Mouse (Mus musculus) neural tube, embryonic 11.5 days (tissue): ENCODE data around the gene Fam53b. TPM values are rescaled to one million over a fixed set of nuclear protein-coding genes. Genes with fewer than 3 reads are reported as not detected.

Source experiments
- ATAC-seq: fragments of 200-750 bp; cut with Nextera tagmentation; 2 replicates; pipeline ENCODE4 v1.8.0; 2017; ENCODE audit warnings: moderate number of reproducible peaks, mild to moderate bottlenecking, moderate TSS enrichment, moderate library complexity; ENCODE audit not compliant: insufficient read depth, low FRiP score, low TSS enrichment
- DNase-seq: peaks from one replicate; pipeline ENCODE4 v3.0.0-alpha.2; 2015; ENCODE audit warnings: low spot score
- H3K27ac ChIP-seq: fragments of 300-500 bp; sonication (generic); 2 replicates; pipeline ENCODE4 v1.5.1; 2014; ENCODE audit warnings: low read depth, mild to moderate bottlenecking, low read length
- H3K27me3 ChIP-seq: fragments of 300-500 bp; sonication (generic); 2 replicates; pipeline ENCODE4 v1.6.1; 2014; ENCODE audit warnings: mild to moderate bottlenecking, low read length, mixed read lengths; ENCODE audit not compliant: control insufficient read depth, insufficient read depth
- H3K36me3 ChIP-seq: fragments of 300-500 bp; sonication (generic); 2 replicates; pipeline ENCODE4 v1.6.1; 2014; ENCODE audit warnings: mild to moderate bottlenecking, low read length, moderate library complexity, mixed read lengths; ENCODE audit not compliant: control insufficient read depth, insufficient read depth
- H3K4me1 ChIP-seq: fragments of 300-500 bp; sonication (generic); 2 replicates; pipeline ENCODE4 v1.6.1; 2014; ENCODE audit warnings: low read length, mixed read lengths; ENCODE audit not compliant: control insufficient read depth, insufficient read depth
- H3K4me2 ChIP-seq: fragments of 300-500 bp; sonication (generic); 2 replicates; pipeline ENCODE4 v1.6.1; 2014; ENCODE audit warnings: low read depth, mild to moderate bottlenecking, moderate library complexity
- H3K4me3 ChIP-seq: fragments of 300-500 bp; sonication (generic); 2 replicates; pipeline ENCODE4 v1.5.1; 2014; ENCODE audit warnings: low read depth, low read length
- H3K9ac ChIP-seq: fragments of 300-500 bp; sonication (generic); 2 replicates; pipeline ENCODE4 v1.6.1; 2014; ENCODE audit warnings: mild to moderate bottlenecking, low read length
- H3K9me3 ChIP-seq: fragments of 300-500 bp; sonication (generic); 2 replicates; pipeline ENCODE4 v1.6.1; 2016; ENCODE audit warnings: low read length; ENCODE audit not compliant: control insufficient read depth
- WGBS: fragments of 180-500 bp; shearing (Covaris S2); extraction: QIAGEN DNeasy Blood & Tissue Kit; methylation state at CpG from one replicate; pipeline ENCODE4 v1.1.7; 2014; 5-methylcytosine and 5-hydroxymethylcytosine counted together
- polyA plus RNA-seq: library from polyadenylated mRNA; unstranded; fragments of >200 nt; fragmentation: Nextera tagmentation; extraction: Ambion mirVana; gene quantifications from 2 replicates; pipeline ENCODE4 v1.2.1, GENCODE M21; 2014

Fam53b gene
- polyA plus RNA-seq, 1 experiment from 2014 or later: 22.9 TPM

GRCm38 (mm10) chr7:132673931-132674755 lies 139.5 kb downstream of the Fam53b start:
- H3K4me1 ChIP-seq: no peaks in the 10 kb centered on the region
- no peaks in the 10 kb centered on the region for H3K27me3 ChIP-seq
- 68% methylated on average over 17 of the region's 17 CpGs for WGBS
- no peak for ATAC-seq
- H3K4me2 ChIP-seq: no peak overlapping the region
- no peaks in the 10 kb centered on the region for H3K36me3 ChIP-seq
- H3K9me3 ChIP-seq: no peaks in the 10 kb centered on the region
- no peak overlapping the region for H3K9ac ChIP-seq
- H3K4me3 ChIP-seq: no peak overlapping the region
- DNase-seq: no peak
- H3K27ac ChIP-seq: 0 out of 2 replicates have a peak overlapping the region, but pooled peaks have one; percentile 20

GRCm38 (mm10) chr7:132672481-132672959 lies 141.2 kb downstream of the Fam53b start:
- Histone ChIP-seq H3K36me3 (no peaks in the 10 kb centered on the region), H3K4me2 (no peak overlapping the region), H3K4me3 (no peak overlapping the region), H3K27me3 (no peaks in the 10 kb centered on the region), H3K27ac (no peak overlapping the region), H3K9me3 (no peaks in the 10 kb centered on the region), H3K9ac (no peak overlapping the region), H3K4me1 (no peaks in the 10 kb centered on the region)
- DNase-seq: no peak
- no peak for ATAC-seq
- 68% methylated on average over 7 of the region's 7 CpGs for WGBS

GRCm38 (mm10) chr7:132670863-132671165 lies 142.9 kb downstream of the Fam53b start:
- DNase-seq (no peak), ATAC-seq (no peak)
- Histone ChIP-seq H3K9ac (no peak overlapping the region), H3K4me2 (no peak overlapping the region), H3K27ac (no peak overlapping the region), H3K27me3 (no peaks in the 10 kb centered on the region), H3K9me3 (no peaks in the 10 kb centered on the region), H3K36me3 (no peaks in the 10 kb centered on the region), H3K4me3 (no peak overlapping the region), H3K4me1 (no peaks in the 10 kb centered on the region)
- 98% methylated on average over 3 of the region's 3 CpGs for WGBS

GRCm38 (mm10) chr7:132669999-132670862 lies 143.5 kb downstream of the Fam53b start:
- DNase-seq (no peak), ATAC-seq (no peak)
- H3K4me3 ChIP-seq: no peak overlapping the region
- 90% methylated on average over 20 of the region's 20 CpGs for WGBS
- no peaks in the 10 kb centered on the region for H3K4me1 ChIP-seq
- H3K9me3 ChIP-seq: no peaks in the 10 kb centered on the region
- H3K9ac ChIP-seq: no peak overlapping the region
- H3K27me3 ChIP-seq: no peaks in the 10 kb centered on the region
- H3K27ac ChIP-seq: no peak overlapping the region
- no peak overlapping the region for H3K4me2 ChIP-seq
- H3K36me3 ChIP-seq: no peaks in the 10 kb centered on the region

- H3K36me3 ChIP-seq: no peaks in the 10 kb centered on the region
- no peak overlapping the region for H3K27ac ChIP-seq
- H3K9ac ChIP-seq: no peak overlapping the region
- no peaks in the 10 kb centered on the region for H3K4me1 ChIP-seq
- no peaks in the 10 kb centered on the region for H3K27me3 ChIP-seq
- H3K4me2 ChIP-seq: no peak overlapping the region
- DNase-seq: no peak
- WGBS: 80% methylated on average over 2 of the region's 2 CpGs
- ATAC-seq: no peak
- H3K9me3 ChIP-seq: no peaks in the 10 kb centered on the region
- no peak overlapping the region for H3K4me3 ChIP-seq
These were observed 145.1 kb downstream of the Fam53b start for GRCm38 (mm10) chr7:132668604-132669003.

GRCm38 (mm10) chr7:132666516-132666915 lies 147.2 kb downstream of the Fam53b start:
- Histone ChIP-seq H3K9ac (no peak overlapping the region), H3K9me3 (no peaks in the 10 kb centered on the region), H3K27me3 (no peaks in the 10 kb centered on the region), H3K27ac (no peak overlapping the region), H3K4me1 (no peaks in the 10 kb centered on the region), H3K4me3 (no peak overlapping the region), H3K36me3 (no peaks in the 10 kb centered on the region), H3K4me2 (no peak overlapping the region)
- WGBS: 81% methylated on average over 4 of the region's 4 CpGs
- DNase-seq: no peak
- no peak for ATAC-seq

- DNase-seq (no peak), ATAC-seq (no peak)
- WGBS: 30% methylated on average over 7 of the region's 8 CpGs
- no peaks in the 10 kb centered on the region for H3K9me3 ChIP-seq
- no peak overlapping the region for H3K27ac ChIP-seq
- H3K27me3 ChIP-seq: no peaks in the 10 kb centered on the region
- no peaks in the 10 kb centered on the region for H3K36me3 ChIP-seq
- H3K9ac ChIP-seq: no peak overlapping the region
- no peaks in the 10 kb centered on the region for H3K4me1 ChIP-seq
- no peak overlapping the region for H3K4me2 ChIP-seq
- no peak overlapping the region for H3K4me3 ChIP-seq
These were observed 147.9 kb downstream of the Fam53b start for GRCm38 (mm10) chr7:132665664-132666382.

GRCm38 (mm10) chr7:132664815-132665214 lies 148.9 kb downstream of the Fam53b start:
- no peaks in the 10 kb centered on the region for H3K27me3 ChIP-seq
- no peak for ATAC-seq
- H3K9ac ChIP-seq: no peak overlapping the region
- no peak overlapping the region for H3K4me2 ChIP-seq
- WGBS: 69% methylated on average over 6 of the region's 6 CpGs
- H3K4me1 ChIP-seq: no peaks in the 10 kb centered on the region
- DNase-seq: no peak
- H3K27ac ChIP-seq: no peak overlapping the region
- H3K9me3 ChIP-seq: no peaks in the 10 kb centered on the region
- H3K36me3 ChIP-seq: no peaks in the 10 kb centered on the region
- H3K4me3 ChIP-seq: no peak overlapping the region
